Mouse (Mus musculus) kidney, embryonic 14.5 days (tissue): ENCODE data around the gene 1110008L16Rik. TPM values are rescaled to one million over a fixed set of nuclear protein-coding genes. Genes with fewer than 3 reads are reported as not detected.
A peak's percentile ranks its signal among the peaks of the same experiment; 100 is the strongest.
"Not testable (repeated sequence)": the region's sequence is repeated elsewhere in the genome, so short reads cannot be mapped to it uniquely, and the experiment has no call there.

Experiments used
- ATAC-seq: fragments of 200-750 bp; cut with Nextera tagmentation; 2 replicates; pipeline ENCODE4 v1.8.0; 2017; ENCODE audit warnings: moderate number of reproducible peaks, mild to moderate bottlenecking, moderate TSS enrichment, moderate library complexity; ENCODE audit not compliant: low FRiP score, low TSS enrichment
- H3K27ac ChIP-seq: fragments of 300-500 bp; sonication (generic); 2 replicates; pipeline ENCODE4 v1.5.1; 2014; ENCODE audit warnings: low read depth, mild to moderate bottlenecking, low read length, moderate library complexity, mixed read lengths
- H3K27me3 ChIP-seq: fragments of 300-500 bp; sonication (generic); 2 replicates; pipeline ENCODE4 v1.6.1; 2014; ENCODE audit warnings: mild to moderate bottlenecking, low read length; ENCODE audit not compliant: control insufficient read depth, insufficient read depth
- H3K36me3 ChIP-seq: fragments of 300-500 bp; sonication (generic); 2 replicates; pipeline ENCODE4 v1.6.1; 2014; ENCODE audit warnings: low read length, mixed read lengths; ENCODE audit not compliant: control insufficient read depth, insufficient read depth
- H3K4me1 ChIP-seq: fragments of 300-500 bp; sonication (generic); 2 replicates; pipeline ENCODE4 v1.6.1; 2014; ENCODE audit warnings: low read length, mixed read lengths; ENCODE audit not compliant: control insufficient read depth, insufficient read depth
- H3K4me2 ChIP-seq: fragments of 300-500 bp; sonication (generic); replicated peaks from 2 replicates; pipeline ENCODE4 v1.6.1; 2014; ENCODE audit warnings: low read depth, mild to moderate bottlenecking, low read length
- H3K4me3 ChIP-seq: fragments of 300-500 bp; sonication (generic); 2 replicates; pipeline ENCODE4 v1.5.1; 2014; ENCODE audit warnings: mild to moderate bottlenecking, low read length
- H3K9ac ChIP-seq: fragments of 300-500 bp; sonication (generic); 2 replicates; pipeline ENCODE4 v1.6.1; 2014; ENCODE audit warnings: low read depth, mild to moderate bottlenecking, low read length, moderate library complexity
- H3K9me3 ChIP-seq: fragments of 300-500 bp; sonication (generic); 2 replicates; pipeline ENCODE4 v1.6.1; 2016; ENCODE audit warnings: low read length; ENCODE audit not compliant: control insufficient read depth
- WGBS: fragments of 180-500 bp; shearing (Covaris S2); extraction: QIAGEN DNeasy Blood & Tissue Kit; methylation state at CpG from one replicate; pipeline ENCODE4 v1.1.7; 2014; 5-methylcytosine and 5-hydroxymethylcytosine counted together
- polyA plus RNA-seq: library from polyadenylated mRNA; unstranded; fragments of >200 nt; fragmentation: Nextera tagmentation; extraction: Ambion mirVana; gene quantifications from 2 replicates; pipeline ENCODE4 v1.2.1, GENCODE M21; 2014

1110008L16Rik gene
- 14.0 and 17.9 TPM in 2 replicates for polyA plus RNA-seq

DNA sequence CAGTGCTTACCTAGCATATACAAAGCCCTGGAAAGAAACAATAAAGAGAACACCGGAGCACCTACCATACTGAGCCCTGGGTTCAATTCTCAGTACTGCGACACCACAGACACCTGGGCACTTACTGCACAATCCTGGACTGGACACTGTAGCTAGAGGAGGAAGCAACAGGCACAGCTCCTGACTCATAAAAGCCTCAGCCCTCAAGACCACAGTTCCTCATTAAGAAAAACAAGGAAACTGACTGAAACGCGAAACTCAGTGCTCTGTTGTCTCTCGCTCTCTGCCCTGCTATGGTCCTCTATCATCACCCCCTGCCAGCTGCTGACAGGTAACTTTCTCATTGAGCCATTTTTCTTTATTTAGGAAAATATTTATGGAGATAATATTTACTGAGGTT, at the start of gene 1110008L16Rik:
TSS of gene 1110008L16Rik (plus strand) at position 242 of the 400 bp plus-strand sequence.
- Histone ChIP-seq H3K27me3 (no peaks in the 10 kb centered on the region), H3K4me1 (peaks cover 8% of the 10 kb centered on the region; the same call in 1 of the 2 replicates), H3K27ac (no peak within 1 kb of the TSS), H3K4me2 (no peak within 1 kb of the TSS), H3K9me3 (no peaks in the 10 kb centered on the region), H3K4me3 (no peak within 1 kb of the TSS), H3K36me3 (peaks cover 40% of the 10 kb centered on the region), H3K9ac (no peak within 1 kb of the TSS)
- 72% methylated on average over 5 of the region's 5 CpGs for WGBS
- ATAC-seq: no peak

DNA sequence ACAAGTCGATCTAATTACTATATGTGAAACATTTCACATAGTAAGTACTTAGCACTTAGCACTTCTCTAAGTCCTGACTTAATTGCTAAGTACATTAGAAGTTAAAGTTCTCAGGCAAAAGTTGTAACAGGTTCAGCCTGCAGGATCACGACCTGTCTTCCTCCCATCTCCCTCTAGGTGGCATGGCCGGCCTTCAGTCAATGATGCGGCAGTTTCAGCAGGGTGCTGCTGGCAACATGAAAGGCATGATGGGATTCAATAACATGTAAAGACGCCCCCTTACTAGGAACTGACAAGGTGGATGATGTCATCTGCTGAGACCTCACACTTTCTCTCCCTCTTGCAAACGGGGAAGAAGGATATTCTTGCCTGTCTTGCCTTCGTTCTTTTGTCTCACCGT, 37.4 kb upstream of the 1110008L16Rik start:
- H3K4me1 ChIP-seq, H3K4me3 ChIP-seq, H3K27me3 ChIP-seq, H3K9ac ChIP-seq, ATAC-seq, H3K4me2 ChIP-seq, H3K36me3 ChIP-seq, H3K9me3 ChIP-seq, H3K27ac ChIP-seq: not testable (repeated sequence)
- no CpG with 5 or more reads among the region's 8 CpGs for WGBS

DNA sequence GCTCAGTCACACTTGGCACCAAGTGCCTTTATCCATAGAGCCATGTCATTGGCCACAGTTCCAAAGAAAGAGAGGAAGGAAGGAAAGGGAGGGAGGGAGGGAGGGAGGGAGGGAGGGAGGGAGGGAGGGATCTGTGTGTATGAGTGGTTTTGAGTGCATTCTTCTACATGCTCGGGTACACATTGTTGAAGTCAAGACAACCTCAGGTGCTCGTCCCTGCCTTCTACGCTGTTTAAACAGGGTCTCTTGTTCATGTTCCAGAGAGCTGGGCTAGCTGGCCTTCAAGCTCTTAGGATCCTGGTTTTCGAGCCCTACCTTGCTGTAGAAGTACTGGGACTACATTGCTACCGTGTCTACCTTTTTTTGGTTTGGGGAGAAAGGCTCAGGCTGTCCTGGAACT, 36.0 kb upstream of the 1110008L16Rik start:
- ATAC-seq, H3K9ac ChIP-seq: not testable (repeated sequence)

GRCm38 (mm10) chr12:55272243-55272642, 27.1 kb upstream of the 1110008L16Rik start:
- no peaks in the 10 kb centered on the region for H3K4me1 ChIP-seq
- H3K4me3 ChIP-seq: no peak overlapping the region
- H3K27me3 ChIP-seq: no peaks in the 10 kb centered on the region
- no peak overlapping the region for H3K9ac ChIP-seq
- ATAC-seq: no peak
- H3K4me2 ChIP-seq: no peak overlapping the region
- no peaks in the 10 kb centered on the region for H3K36me3 ChIP-seq
- 75% methylated on average over 3 of the region's 3 CpGs for WGBS
- no peaks in the 10 kb centered on the region for H3K9me3 ChIP-seq
- no peak overlapping the region for H3K27ac ChIP-seq

More for the DNA sequence above, 36.0 kb upstream of the 1110008L16Rik start:
- not testable (repeated sequence) for H3K4me2 ChIP-seq, H3K4me1 ChIP-seq, H3K27me3 ChIP-seq, H3K27ac ChIP-seq, H3K9me3 ChIP-seq, H3K36me3 ChIP-seq, H3K4me3 ChIP-seq
- no CpG with 5 or more reads among the region's 5 CpGs for WGBS

DNA sequence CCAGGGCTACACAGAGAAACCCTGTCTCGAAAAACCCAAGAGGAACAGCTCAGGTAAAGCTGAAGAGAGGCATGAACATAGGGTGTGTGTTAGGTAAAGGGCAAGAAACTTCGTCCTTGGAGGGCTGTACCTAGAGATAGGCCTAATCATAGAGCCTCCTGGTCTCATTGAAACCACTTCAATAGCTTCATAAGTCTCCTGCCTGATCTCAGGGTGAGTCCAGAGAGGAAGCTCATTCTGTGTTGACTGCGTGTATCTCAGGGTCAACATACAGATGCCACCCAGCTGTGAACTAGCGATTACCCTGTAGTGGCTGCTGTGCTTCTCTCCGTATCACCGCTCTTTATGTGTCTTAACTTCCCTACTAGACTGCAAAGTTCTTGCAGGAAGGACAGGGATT, 21.8 kb upstream of the 1110008L16Rik start:
- H3K9me3 ChIP-seq, H3K4me2 ChIP-seq, ATAC-seq, H3K4me1 ChIP-seq, H3K9ac ChIP-seq, H3K27me3 ChIP-seq, H3K36me3 ChIP-seq, H3K4me3 ChIP-seq, H3K27ac ChIP-seq: not testable (repeated sequence)
- WGBS: 89% methylated on average over 3 of the region's 6 CpGs

- Histone ChIP-seq H3K27me3 (no peaks in the 10 kb centered on the region), H3K27ac (no peak overlapping the region), H3K9ac (no peak overlapping the region), H3K9me3 (no peaks in the 10 kb centered on the region), H3K4me2 (no peak overlapping the region), H3K4me1 (peaks cover 8% of the 10 kb centered on the region; the same call in 1 of the 2 replicates), H3K4me3 (no peak overlapping the region), H3K36me3 (peaks cover 51% of the 10 kb centered on the region)
- 96% methylated on average over 9 of the region's 9 CpGs for whole genome bisulfite sequencing
- no peak for ATAC-seq
Measured at GRCm38 (mm10) chr12:55298112-55298511, 1.3 kb upstream of the 1110008L16Rik start.

DNA sequence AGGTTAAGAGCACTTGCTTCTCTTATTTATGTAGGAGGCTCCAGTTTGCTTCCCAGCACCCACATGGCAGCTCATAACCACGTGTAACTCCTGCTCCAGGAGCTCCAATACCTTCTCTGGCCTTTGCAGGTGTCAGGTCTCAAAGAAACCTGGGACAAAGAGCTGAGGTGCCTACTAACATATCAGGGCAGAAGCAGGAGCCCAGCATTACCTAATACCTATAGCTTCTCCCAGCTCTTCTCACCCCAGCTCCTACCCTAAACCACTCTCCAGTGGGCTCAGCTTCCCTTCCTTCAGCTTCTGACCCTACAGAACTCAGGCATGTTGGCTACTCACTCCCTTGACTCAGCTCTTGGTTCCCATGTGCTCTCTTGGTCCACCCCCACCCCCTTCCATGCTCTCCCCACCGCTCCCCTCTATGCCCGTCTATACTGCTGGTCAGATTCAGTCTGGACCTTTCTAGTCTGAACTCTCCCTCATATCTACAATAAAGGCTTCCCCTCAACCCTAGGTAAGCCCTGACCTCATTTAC, 1.5 kb downstream of the 1110008L16Rik start:
- Histone ChIP-seq H3K4me3 (peak overlapping the region; percentile 66; the same call in 1 of the 2 replicates), H3K9me3 (no peaks in the 10 kb centered on the region), H3K4me2 (peak overlapping the region; percentile 53; the same call in 1 of the 2 replicates), H3K27me3 (no peaks in the 10 kb centered on the region), H3K9ac (no peak overlapping the region), H3K36me3 (peaks cover 28% of the 10 kb centered on the region), H3K4me1 (peaks cover 8% of the 10 kb centered on the region; the same call in 1 of the 2 replicates), H3K27ac (no peak overlapping the region)
- 86% methylated on average over 3 of the region's 3 CpGs for WGBS
- ATAC-seq: no peak

DNA sequence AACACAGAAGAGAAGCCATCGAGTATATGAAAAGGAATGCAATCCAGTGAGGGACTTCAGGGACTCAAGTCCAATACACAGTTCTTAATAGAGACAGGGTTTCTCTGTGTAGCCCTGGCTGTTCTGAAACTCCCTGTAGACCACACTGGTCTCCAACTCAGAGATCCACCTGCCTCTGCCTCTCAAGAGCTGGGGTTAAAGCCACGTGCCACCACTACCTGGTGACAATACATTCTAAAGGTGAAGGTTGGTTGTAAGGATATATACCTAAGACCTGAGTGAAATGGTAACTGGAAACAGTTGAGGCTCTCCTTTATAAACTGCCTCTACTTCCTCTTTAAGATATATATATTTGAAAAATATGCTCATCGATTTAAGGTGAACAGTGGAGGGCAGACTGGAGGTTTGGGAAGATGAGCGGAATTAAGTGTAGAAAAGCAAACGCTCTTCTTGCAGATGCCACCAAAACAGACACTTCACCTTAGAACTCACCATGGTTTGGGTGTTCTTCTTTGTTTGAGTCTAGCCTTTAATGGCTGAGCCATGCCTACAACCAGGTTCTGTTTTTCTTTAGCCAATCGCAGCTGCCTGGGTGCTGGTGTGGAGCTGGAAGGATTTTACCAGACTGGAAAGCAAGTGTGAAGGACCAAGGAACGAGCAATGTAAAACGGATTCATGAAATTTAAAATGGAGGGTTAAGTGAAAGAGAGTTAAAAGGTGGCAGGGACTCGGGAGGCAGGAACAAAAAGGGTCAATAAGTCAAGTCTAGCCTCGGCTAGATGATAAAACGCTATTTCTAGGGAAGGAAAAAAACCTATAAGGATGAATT, 2.3 kb downstream of the 1110008L16Rik start:
- ATAC-seq: 0 out of 2 replicates have a peak, but pooled peaks have one; percentile 2
- peak overlapping the region; percentile 66 for H3K4me3 ChIP-seq
- H3K27me3 ChIP-seq: no peaks in the 10 kb centered on the region
- peak overlapping the region; percentile 76; the same call in 1 of the 2 replicates for H3K9ac ChIP-seq
- no peaks in the 10 kb centered on the region for H3K9me3 ChIP-seq
- H3K36me3 ChIP-seq: peaks cover 23% of the 10 kb centered on the region
- peak overlapping the region; percentile 93 for H3K27ac ChIP-seq
- 47% methylated on average over 11 of the region's 11 CpGs for WGBS
- H3K4me1 ChIP-seq: peaks cover 8% of the 10 kb centered on the region; the same call in 1 of the 2 replicates
- H3K4me2 ChIP-seq: peak overlapping the region; percentile 53
